21 mouse cellular contexts compared by ENCODE assay signal in the genomic region with DNA sequence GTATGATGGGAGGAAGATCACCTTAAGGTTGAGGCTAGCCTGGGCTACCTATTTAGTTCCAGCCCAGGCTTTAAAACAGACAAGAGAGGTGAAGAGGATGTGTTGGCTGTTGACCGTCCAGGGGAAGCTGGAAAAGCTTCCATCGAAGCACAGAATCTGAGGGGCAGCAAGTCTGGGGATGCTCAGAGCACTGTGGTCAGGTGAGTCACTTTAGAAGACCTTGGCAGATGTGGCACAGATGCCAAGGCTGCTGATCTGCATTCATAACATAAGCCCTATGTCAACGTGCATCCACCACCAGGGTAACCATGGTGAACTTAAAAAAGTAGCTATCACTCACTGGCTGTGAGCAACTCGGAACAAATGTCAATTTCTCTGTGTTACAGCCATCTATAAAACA.
"Had no signal": no experiment of that assay in that cellular context is flagged by ENCODE, and none has a peak within 500 bp of the region (broad histone marks: within the 10 kb centered on the region; RNA-seq: fewer than 3 reads in every experiment).

No protein-coding gene starts in this region.

- ATAC-seq: hindbrain, postnatal 0 days; liver, embryonic 12.5 days had no signal

- H3K27me3 ChIP-seq: heart, embryonic 13.5 days; heart, embryonic 15.5 days; hindbrain, embryonic 12.5 days; kidney, embryonic 15.5 days; limb, embryonic 13.5 days; limb, embryonic 15.5 days; liver, embryonic 12.5 days had no signal

- H3K9ac ChIP-seq: heart, embryonic 13.5 days; heart, embryonic 15.5 days; hindbrain, embryonic 12.5 days; hindbrain, embryonic 14.5 days; kidney, embryonic 15.5 days; limb, embryonic 13.5 days; limb, embryonic 15.5 days; liver, embryonic 12.5 days; liver, embryonic 14.5 days had no signal

- H3K27ac ChIP-seq: heart, adult 2 months; heart, embryonic 15.5 days; hindbrain, embryonic 10.5 days; hindbrain, embryonic 12.5 days; hindbrain, embryonic 14.5 days; hindbrain, postnatal 0 days; kidney, embryonic 15.5 days; kidney, postnatal 0 days; limb, embryonic 13.5 days; limb, embryonic 15.5 days; liver, embryonic 12.5 days; liver, embryonic 14.5 days had no signal

- H3K4me3 ChIP-seq: heart, adult 2 months; heart, embryonic 13.5 days; heart, embryonic 15.5 days; hindbrain, embryonic 10.5 days; hindbrain, embryonic 12.5 days; kidney, embryonic 15.5 days; limb, embryonic 13.5 days; limb, embryonic 15.5 days; liver, embryonic 12.5 days had no signal

- H3K9me3 ChIP-seq: heart, embryonic 13.5 days; heart, embryonic 15.5 days; hindbrain, embryonic 10.5 days; hindbrain, embryonic 12.5 days; kidney, embryonic 15.5 days; limb, embryonic 13.5 days; limb, embryonic 15.5 days; liver, embryonic 12.5 days had no signal

- H3K36me3 ChIP-seq: heart, embryonic 13.5 days; heart, embryonic 15.5 days; kidney, embryonic 15.5 days; limb, embryonic 13.5 days; liver, embryonic 12.5 days had no signal

- H3K4me2 ChIP-seq: heart, embryonic 11.5 days; heart, embryonic 13.5 days; heart, embryonic 15.5 days; hindbrain, embryonic 12.5 days; hindbrain, embryonic 14.5 days; kidney, embryonic 15.5 days; limb, embryonic 13.5 days; limb, embryonic 15.5 days; liver, embryonic 12.5 days had no signal

- H3K4me1 ChIP-seq: hindbrain, embryonic 10.5 days; hindbrain, embryonic 12.5 days; limb, embryonic 15.5 days had no signal

- DNase-seq: gastrocnemius, postnatal 10 days; gastrocnemius, postnatal 25 days; heart, adult 2 months; heart, postnatal 4 days; layer of hippocampus, adult 9-11 months; layer of hippocampus, postnatal 36 days; left cerebral cortex, postnatal 4 days; lung, adult 18-20 months had no signal
